Mouse (Mus musculus) midbrain, embryonic 12.5 days (tissue): ENCODE measurements around the gene Tmco3. TPM values are rescaled to one million over a fixed set of nuclear protein-coding genes. Genes with fewer than 3 reads are reported as not detected.
"Not testable (repeated sequence)": the region's sequence is repeated elsewhere in the genome, so short reads cannot be mapped to it uniquely, and the experiment has no call there.

Experiments used
- ATAC-seq: fragments of 200-750 bp; cut with Nextera tagmentation; 2 replicates; pipeline ENCODE4 v1.8.0; 2017; ENCODE audit warnings: low read depth, moderate TSS enrichment, moderate library complexity; ENCODE audit not compliant: low FRiP score
- H3K27ac ChIP-seq: fragments of 300-500 bp; sonication (generic); replicated peaks from 2 replicates; pipeline ENCODE4 v1.5.1; 2016; ENCODE audit warnings: mild to moderate bottlenecking
- H3K27me3 ChIP-seq: fragments of 300-500 bp; sonication (generic); 2 replicates; pipeline ENCODE4 v1.6.1; 2016; ENCODE audit warnings: mild to moderate bottlenecking
- H3K36me3 ChIP-seq: fragments of 300-500 bp; sonication (generic); 2 replicates; pipeline ENCODE4 v1.6.1; 2016
- H3K4me1 ChIP-seq: fragments of 300-500 bp; sonication (generic); 2 replicates; pipeline ENCODE4 v1.6.1; 2016
- H3K4me2 ChIP-seq: fragments of 300-500 bp; sonication (generic); replicated peaks from 2 replicates; pipeline ENCODE4 v1.6.1; 2016; ENCODE audit warnings: mild to moderate bottlenecking, moderate library complexity
- H3K4me3 ChIP-seq: fragments of 300-500 bp; sonication (generic); 2 replicates; pipeline ENCODE4 v1.5.1; 2016; ENCODE audit warnings: mild to moderate bottlenecking
- H3K9ac ChIP-seq: fragments of 300-500 bp; sonication (generic); replicated peaks from 2 replicates; pipeline ENCODE4 v1.6.1; 2016; ENCODE audit warnings: mild to moderate bottlenecking, moderate library complexity
- H3K9me3 ChIP-seq: fragments of 300-500 bp; sonication (generic); 2 replicates; pipeline ENCODE4 v1.6.1; 2016; ENCODE audit warnings: mild to moderate bottlenecking
- WGBS: fragments of 180-500 bp; shearing (Covaris S2); methylation state at CpG from one replicate; pipeline ENCODE4 v1.1.7; 2016; 5-methylcytosine and 5-hydroxymethylcytosine counted together
- polyA plus RNA-seq: library from polyadenylated mRNA; unstranded; fragments of >200 nt; fragmentation: Nextera tagmentation; extraction: Ambion mirVana; gene quantifications from 2 replicates; pipeline ENCODE4 v1.2.1, GENCODE M21; 2016

Gene Tmco3
- polyA plus RNA-seq, 1 experiment from 2014 or later, result 47.8 TPM

DNA sequence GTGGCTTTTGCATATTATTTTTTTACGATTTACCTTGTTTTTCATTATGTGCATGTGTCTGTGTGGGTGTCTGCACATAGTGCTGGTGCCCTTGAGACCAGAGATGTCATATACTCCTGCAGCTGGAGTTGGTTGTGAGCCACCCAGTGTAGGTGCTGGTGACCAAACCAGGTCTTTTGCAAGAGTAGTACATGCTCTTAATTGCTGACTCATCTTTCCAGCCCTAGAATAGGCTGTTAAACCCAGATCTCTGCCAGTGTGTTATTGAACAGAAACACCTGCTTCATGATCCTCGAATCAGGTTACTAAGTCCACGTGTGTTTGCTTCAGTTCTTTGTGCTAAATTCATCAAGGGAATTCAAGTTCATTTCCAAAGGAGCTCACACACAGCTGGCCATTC is 26.9 kb downstream of the Tmco3 start:
- Histone ChIP-seq H3K9ac (no peak overlapping the region), H3K36me3 (peaks cover 69% of the 10 kb centered on the region), H3K4me2 (no peak overlapping the region), H3K27ac (no peak overlapping the region), H3K9me3 (no peaks in the 10 kb centered on the region), H3K4me1 (no peaks in the 10 kb centered on the region), H3K27me3 (no peaks in the 10 kb centered on the region), H3K4me3 (no peak overlapping the region)
- 91% methylated on average over 3 of the region's 3 CpGs for whole genome bisulfite sequencing
- no peak for ATAC-seq

DNA sequence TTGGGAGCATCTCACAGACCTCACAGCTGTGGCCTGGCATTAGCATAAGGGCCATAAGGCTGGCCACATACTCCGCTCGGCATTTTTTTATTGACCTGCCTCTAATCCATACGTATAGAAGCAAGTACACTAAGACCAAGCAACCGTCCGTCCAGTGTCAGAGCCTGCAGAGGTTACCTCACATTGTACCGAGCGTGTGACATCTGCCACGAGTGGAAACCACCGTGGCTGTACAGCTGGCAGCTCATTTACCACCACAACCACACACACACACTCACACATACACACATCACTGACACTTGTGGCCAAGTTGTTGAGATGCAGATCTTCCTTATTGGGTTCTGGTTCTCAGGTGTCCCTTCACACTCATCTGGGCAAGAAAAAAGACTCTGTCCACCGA is 28.7 kb downstream of the Tmco3 start:
- 94% methylated on average over 10 of the region's 10 CpGs for WGBS
- no peak overlapping the region for H3K27ac ChIP-seq
- H3K9ac ChIP-seq, result no peak overlapping the region
- H3K4me3 ChIP-seq, result no peak overlapping the region
- H3K27me3 ChIP-seq, result no peaks in the 10 kb centered on the region
- no peaks in the 10 kb centered on the region for H3K9me3 ChIP-seq
- peaks cover 69% of the 10 kb centered on the region for H3K36me3 ChIP-seq
- ATAC-seq, result no peak
- H3K4me1 ChIP-seq, result no peaks in the 10 kb centered on the region
- no peak overlapping the region for H3K4me2 ChIP-seq

DNA sequence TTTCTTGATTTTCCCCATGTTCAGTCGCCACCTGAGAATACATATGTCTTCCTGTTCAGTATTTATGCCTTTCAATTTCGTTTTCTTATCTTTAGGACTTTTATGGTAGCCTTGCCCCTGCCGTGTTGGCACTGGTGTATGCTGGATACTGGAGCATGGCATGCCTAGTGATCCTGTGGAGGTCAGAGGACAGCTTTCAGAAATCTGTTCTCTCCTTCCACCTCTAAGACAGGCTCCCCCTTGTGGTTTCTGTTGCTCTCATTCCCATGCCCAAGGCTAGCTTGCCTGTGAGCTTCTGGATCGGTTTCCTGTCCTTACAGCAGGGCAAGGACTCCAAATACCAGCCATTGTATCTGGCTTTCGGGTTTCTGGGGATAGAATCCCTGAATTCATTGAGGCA is 38.6 kb downstream of the Tmco3 start:
- Histone ChIP-seq H3K36me3 (0 out of 2 replicates have a peak, but pooled peaks cover 5% of the 10 kb centered on the region), H3K4me3 (no peak overlapping the region), H3K4me2 (no peak overlapping the region), H3K4me1 (no peaks in the 10 kb centered on the region), H3K27me3 (peaks cover 6% of the 10 kb centered on the region; the same call in 1 of the 2 replicates), H3K27ac (no peak overlapping the region), H3K9ac (no peak overlapping the region), H3K9me3 (no peaks in the 10 kb centered on the region)
- WGBS, result 37% methylated on average over 5 of the region's 5 CpGs
- no peak for ATAC-seq

GRCm38 (mm10) chr8:13334671-13335070 is 46.7 kb downstream of the Tmco3 start:
- no peak overlapping the region for H3K27ac ChIP-seq
- ATAC-seq, result no peak
- 42% methylated on average over 1 of the region's 1 CpGs for WGBS
- no peak overlapping the region for H3K9ac ChIP-seq
- peaks cover 3% of the 10 kb centered on the region; the same call in 1 of the 2 replicates for H3K27me3 ChIP-seq
- H3K4me3 ChIP-seq, result no peak overlapping the region
- peaks cover 4% of the 10 kb centered on the region; the same call in 1 of the 2 replicates for H3K4me1 ChIP-seq
- no peaks in the 10 kb centered on the region for H3K9me3 ChIP-seq
- no peaks in the 10 kb centered on the region for H3K36me3 ChIP-seq
- H3K4me2 ChIP-seq, result no peak overlapping the region

DNA sequence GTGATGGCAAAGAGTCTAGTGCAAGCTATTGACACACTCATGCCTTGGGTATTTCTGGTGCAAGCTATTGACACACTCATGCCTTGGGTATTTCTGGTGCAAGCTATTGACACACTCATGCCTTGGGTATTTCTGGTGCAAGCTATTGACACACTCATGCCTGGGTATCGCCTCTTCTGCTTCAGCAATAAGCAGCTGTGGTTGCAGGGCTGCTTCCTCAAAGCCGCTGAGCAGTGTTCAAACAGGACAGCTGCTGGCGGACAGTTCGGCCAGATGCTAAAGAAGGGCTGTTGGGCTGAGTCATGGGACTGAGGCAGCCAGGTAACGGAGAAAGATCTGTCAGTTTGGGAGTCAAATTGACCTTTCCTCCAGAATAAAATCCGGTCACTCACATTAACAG is 49.3 kb downstream of the Tmco3 start:
- not testable (repeated sequence) for H3K4me2 ChIP-seq, H3K9ac ChIP-seq, H3K27me3 ChIP-seq, ATAC-seq, H3K4me3 ChIP-seq, H3K27ac ChIP-seq, H3K9me3 ChIP-seq
- WGBS, result 91% methylated on average over 6 of the region's 6 CpGs
- Histone ChIP-seq H3K36me3 (peaks cover 20% of the 10 kb centered on the region), H3K4me1 (peaks cover 21% of the 10 kb centered on the region)

DNA sequence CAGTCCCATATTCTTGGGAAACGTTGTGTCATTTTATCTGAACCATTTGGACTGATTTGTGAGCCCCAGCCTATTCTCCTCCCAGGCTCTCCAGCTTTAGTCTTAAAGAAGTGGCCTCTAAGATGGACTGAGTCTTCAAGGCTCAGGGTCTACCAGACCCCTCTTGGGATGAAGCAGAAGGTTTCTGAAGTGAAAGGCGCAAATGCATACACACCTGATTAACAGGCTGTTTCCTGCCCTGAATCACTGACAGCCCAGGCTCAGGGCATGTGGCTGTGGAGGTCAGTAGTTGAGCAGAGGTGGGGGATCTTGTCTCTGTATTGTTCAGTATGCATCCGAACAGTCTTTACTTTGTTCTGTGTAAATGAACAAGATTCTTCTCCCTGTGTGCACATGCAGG is 49.7 kb downstream of the Tmco3 start:
- Histone ChIP-seq H3K9ac (0 out of 2 replicates have a peak overlapping the region, but pooled peaks have one; percentile 87), H3K4me3 (peak overlapping the region; percentile 75), H3K4me1 (peaks cover 21% of the 10 kb centered on the region), H3K27ac (no peak overlapping the region), H3K36me3 (peaks cover 24% of the 10 kb centered on the region), H3K9me3 (no peaks in the 10 kb centered on the region), H3K4me2 (peak overlapping the region; percentile 87), H3K27me3 (peaks cover 3% of the 10 kb centered on the region; the same call in 1 of the 2 replicates)
- no peak for ATAC-seq
- 81% methylated on average over 3 of the region's 3 CpGs for WGBS

DNA sequence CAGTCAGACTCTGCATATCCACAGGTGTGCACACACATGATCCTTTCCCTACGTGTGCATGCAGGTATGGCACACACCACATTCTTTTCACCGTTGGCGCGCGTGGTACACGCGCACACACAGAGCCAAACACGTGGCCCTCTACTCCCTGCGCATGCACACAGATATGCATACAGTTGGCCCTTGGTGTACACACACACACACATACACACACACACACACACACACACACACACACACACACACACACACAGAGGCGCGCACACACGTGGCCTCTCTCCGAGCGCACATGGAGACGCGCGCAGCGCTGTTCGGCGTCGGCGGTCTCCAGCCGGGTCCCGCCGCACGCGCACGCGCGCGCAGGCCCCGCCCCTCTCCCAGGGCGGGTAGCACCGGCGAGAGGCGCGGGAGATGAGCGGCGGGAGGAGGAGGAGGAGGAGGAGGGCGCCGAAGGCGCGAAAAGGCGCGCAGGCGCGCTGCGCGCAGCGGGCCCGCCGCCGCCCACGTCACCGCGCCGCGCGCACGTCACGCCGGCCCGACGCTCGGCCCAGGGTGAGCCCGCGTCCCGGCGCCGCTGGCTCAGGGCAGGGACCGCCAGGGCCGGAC is 50.4 kb downstream of the Tmco3 start, which contains the start of gene Tfdp1:
TSS of gene Tfdp1 (plus strand) at position 497 of the 606 bp plus-strand sequence.
- WGBS, result 3% methylated on average over 26 of the region's 72 CpGs
- Histone ChIP-seq H3K4me1 (peaks cover 21% of the 10 kb centered on the region), H3K27ac (peak within 1 kb of the TSS; percentile 60), H3K4me3 (peak within 1 kb of the TSS; percentile 75), H3K4me2 (peak within 1 kb of the TSS; percentile 87), H3K9me3 (no peaks in the 10 kb centered on the region), H3K27me3 (peaks cover 3% of the 10 kb centered on the region; the same call in 1 of the 2 replicates), H3K36me3 (peaks cover 31% of the 10 kb centered on the region), H3K9ac (peak within 1 kb of the TSS; percentile 87)
- peak; percentile 95 for ATAC-seq

DNA sequence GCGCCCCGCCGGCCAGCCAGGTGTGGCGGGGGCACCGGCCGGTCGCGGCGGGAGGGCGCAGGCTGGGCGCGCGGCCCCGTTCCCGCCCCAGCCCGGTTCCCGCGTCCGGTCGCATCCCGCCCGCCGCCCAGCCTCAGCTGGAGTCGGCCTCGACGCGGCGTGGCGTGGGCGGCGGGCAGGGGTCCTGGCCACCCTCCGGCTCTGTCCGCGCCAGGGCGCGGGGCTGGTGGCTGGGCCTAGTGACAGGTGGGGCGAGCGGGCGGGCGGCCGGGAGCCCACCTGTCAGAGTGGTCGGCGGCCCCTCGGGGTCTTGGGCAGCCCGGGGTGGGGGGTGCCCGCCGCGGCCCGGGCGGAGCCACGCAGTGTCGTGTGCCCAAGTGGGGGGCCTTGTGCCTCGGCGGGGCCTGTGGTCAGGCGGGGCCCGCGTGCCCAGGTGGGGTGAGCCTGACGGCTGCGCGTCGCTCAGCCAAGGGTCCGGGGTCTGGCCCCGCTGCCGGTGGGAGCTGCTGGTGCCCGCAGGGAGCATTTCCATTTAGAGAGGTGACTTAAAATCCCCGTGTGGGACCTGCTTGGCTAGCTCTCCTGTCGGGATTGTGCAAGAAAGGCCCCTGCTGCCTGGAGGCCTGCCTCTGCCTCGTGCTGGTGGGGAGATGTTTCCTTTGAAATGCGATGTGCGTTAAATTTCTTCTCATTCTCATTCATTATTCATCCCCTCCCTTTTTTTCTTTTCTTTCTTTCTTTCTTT is 51.1 kb downstream of the Tmco3 start:
- Histone ChIP-seq H3K27ac (peak overlapping the region; percentile 60), H3K27me3 (peaks cover 3% of the 10 kb centered on the region; the same call in 1 of the 2 replicates), H3K4me1 (peaks cover 21% of the 10 kb centered on the region), H3K36me3 (peaks cover 38% of the 10 kb centered on the region), H3K4me3 (peak overlapping the region; percentile 75), H3K9me3 (no peaks in the 10 kb centered on the region), H3K4me2 (peak overlapping the region; percentile 87), H3K9ac (peak overlapping the region; percentile 87)
- 0% methylated on average over 42 of the region's 70 CpGs for WGBS
- ATAC-seq, result peak; percentile 77

- H3K27me3 ChIP-seq, result peaks cover 3% of the 10 kb centered on the region; the same call in 1 of the 2 replicates
- H3K9ac ChIP-seq, result peak overlapping the region; percentile 87
- peak overlapping the region; percentile 75 for H3K4me3 ChIP-seq
- H3K4me1 ChIP-seq, result peaks cover 21% of the 10 kb centered on the region
- H3K36me3 ChIP-seq, result peaks cover 44% of the 10 kb centered on the region
- no peak for ATAC-seq
- WGBS, result 8% methylated on average over 11 of the region's 11 CpGs
- no peak overlapping the region for H3K27ac ChIP-seq
- no peaks in the 10 kb centered on the region for H3K9me3 ChIP-seq
- H3K4me2 ChIP-seq, result peak overlapping the region; percentile 87
Measured at GRCm38 (mm10) chr8:13339646-13339990, 51.6 kb downstream of the Tmco3 start.

- Histone ChIP-seq H3K36me3 (peaks cover 54% of the 10 kb centered on the region), H3K4me2 (peak overlapping the region; percentile 87; the same call in 1 of the 2 replicates)
Measured at GRCm38 (mm10) chr8:13340650-13341049, 52.7 kb downstream of the Tmco3 start.

DNA sequence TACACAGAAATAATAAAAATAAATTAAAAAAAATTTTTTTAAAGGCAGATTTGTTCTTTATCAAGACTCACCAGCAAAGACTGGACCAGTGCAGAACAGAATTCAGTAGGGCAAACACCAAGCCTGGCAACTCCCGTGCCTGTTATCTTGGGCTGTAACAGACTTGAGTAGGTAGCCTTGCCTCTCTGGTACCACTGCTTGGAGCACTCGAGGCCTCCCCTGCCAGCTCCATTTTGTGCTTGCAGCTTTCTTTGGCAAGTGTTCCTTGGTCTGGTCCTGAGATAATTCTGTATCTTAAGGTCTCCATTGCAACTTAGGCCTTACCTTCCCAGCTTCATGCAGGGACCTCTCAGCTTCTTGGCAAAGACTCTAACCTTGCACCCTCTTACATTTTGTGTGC is 54.4 kb downstream of the Tmco3 start:
- no peak overlapping the region for H3K4me2 ChIP-seq
- H3K4me1 ChIP-seq, result peaks cover 21% of the 10 kb centered on the region
- peaks cover 2% of the 10 kb centered on the region; the same call in 1 of the 2 replicates for H3K27me3 ChIP-seq
- no peaks in the 10 kb centered on the region for H3K9me3 ChIP-seq
- no peak for ATAC-seq
- 96% methylated on average over 2 of the region's 2 CpGs for WGBS
- H3K9ac ChIP-seq, result no peak overlapping the region
- H3K4me3 ChIP-seq, result no peak overlapping the region
- H3K36me3 ChIP-seq, result peaks cover 71% of the 10 kb centered on the region
- H3K27ac ChIP-seq, result no peak overlapping the region

More at GRCm38 (mm10) chr8:13340650-13341049, 52.7 kb downstream of the Tmco3 start:
- H3K4me1 ChIP-seq, result peaks cover 21% of the 10 kb centered on the region
- no peak overlapping the region for H3K27ac ChIP-seq
- H3K4me3 ChIP-seq, result peak overlapping the region; percentile 75; the same call in 1 of the 2 replicates
- no peaks in the 10 kb centered on the region for H3K9me3 ChIP-seq
- H3K27me3 ChIP-seq, result peaks cover 3% of the 10 kb centered on the region; the same call in 1 of the 2 replicates
- peak overlapping the region; percentile 17; the same call in 1 of the 2 replicates for H3K9ac ChIP-seq
- 84% methylated on average over 8 of the region's 8 CpGs for WGBS
- no peak for ATAC-seq

DNA sequence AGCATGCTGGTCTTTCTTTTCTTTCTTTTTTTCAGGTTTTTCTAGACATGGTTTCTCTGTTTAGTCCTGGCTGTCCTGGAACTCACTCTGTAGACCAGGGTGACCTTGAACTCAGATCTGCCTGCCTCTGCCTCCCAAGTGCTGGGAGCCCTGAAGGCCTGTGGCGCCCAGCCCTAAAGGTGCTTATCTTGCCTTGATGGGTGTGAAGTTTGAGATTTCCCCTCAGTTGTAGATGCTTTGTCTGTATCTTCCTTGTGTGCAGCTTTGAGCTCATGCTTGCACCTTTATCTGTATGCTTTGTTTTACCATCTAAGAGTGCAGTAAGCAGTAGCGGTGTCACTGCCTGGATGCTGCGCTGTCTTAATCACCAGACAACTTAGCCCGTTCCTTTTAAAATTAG is 55.1 kb downstream of the Tmco3 start:
- no peak overlapping the region for H3K27ac ChIP-seq
- no peak overlapping the region for H3K9ac ChIP-seq
- H3K4me3 ChIP-seq, result no peak overlapping the region
- WGBS, result 94% methylated on average over 4 of the region's 4 CpGs
- H3K36me3 ChIP-seq, result peaks cover 79% of the 10 kb centered on the region
- no peak for ATAC-seq
- H3K9me3 ChIP-seq, result no peaks in the 10 kb centered on the region
- H3K27me3 ChIP-seq, result no peaks in the 10 kb centered on the region
- no peak overlapping the region for H3K4me2 ChIP-seq
- peaks cover 19% of the 10 kb centered on the region for H3K4me1 ChIP-seq
